Mouse (Mus musculus) lung, postnatal 0 days (tissue): ENCODE measurements around the gene Spsb4.

Source experiments
- CTCF ChIP-seq: IDR thresholded peaks from 2 replicates; pipeline ENCODE4 v1.5.1; 2016; ENCODE audit warnings: antibody characterized with exemption, mild to moderate bottlenecking
- EP300 ChIP-seq: IDR thresholded peaks from 2 replicates; pipeline ENCODE4 v1.6.1; 2016; ENCODE audit warnings: antibody characterized with exemption, mild to moderate bottlenecking, control low read depth

DNA sequence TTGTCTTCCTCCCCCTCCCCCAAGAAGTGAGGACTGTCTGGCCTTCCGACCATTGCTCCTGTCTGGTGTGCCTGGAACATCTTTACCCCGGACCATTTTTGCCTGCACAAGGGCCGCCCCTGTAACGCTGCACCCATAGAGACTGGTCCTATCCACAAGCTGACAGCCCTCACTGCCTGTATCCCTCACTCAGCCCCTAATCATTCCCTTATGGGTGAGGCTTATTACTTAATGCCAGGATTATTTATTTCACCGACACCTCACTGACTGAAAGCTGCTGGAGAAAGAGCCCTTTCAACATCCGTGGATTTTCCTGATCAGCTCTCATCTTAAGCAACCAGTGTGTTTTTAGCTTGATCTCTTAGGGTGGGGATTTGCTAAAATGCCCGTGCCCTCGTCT lies 55.9 kb downstream of the Spsb4 start:
- no peak for TF ChIP-seq CTCF
- TF ChIP-seq EP300 = no peak
